Mouse (Mus musculus) midbrain, embryonic 10.5 days (tissue): Measurements from ENCODE around the gene Cep83. TPM values are rescaled to one million over a fixed set of nuclear protein-coding genes. Genes with fewer than 3 reads are reported as not detected.

ENCODE experiments used
- DNase-seq: peaks from one replicate; pipeline ENCODE4 v3.0.0-alpha.2; 2017; ENCODE audit warnings: low spot score
- H3K27ac ChIP-seq: fragments of 300-500 bp; sonication (generic); replicated peaks from 2 replicates; pipeline ENCODE4 v1.5.1; 2016; ENCODE audit warnings: mild to moderate bottlenecking
- H3K27me3 ChIP-seq: fragments of 300-500 bp; sonication (generic); 2 replicates; pipeline ENCODE4 v1.6.1; 2016; ENCODE audit warnings: low read depth, mild to moderate bottlenecking; ENCODE audit not compliant: poor library complexity, severe bottlenecking
- H3K36me3 ChIP-seq: fragments of 300-500 bp; sonication (generic); 2 replicates; pipeline ENCODE4 v1.6.1; 2016; ENCODE audit warnings: mild to moderate bottlenecking, moderate library complexity
- H3K4me1 ChIP-seq: fragments of 300-500 bp; sonication (generic); 2 replicates; pipeline ENCODE4 v1.6.1; 2016
- H3K4me3 ChIP-seq: fragments of 300-500 bp; sonication (generic); 2 replicates; pipeline ENCODE4 v1.5.1; 2016; ENCODE audit warnings: mild to moderate bottlenecking, moderate library complexity
- H3K9me3 ChIP-seq: fragments of 300-500 bp; sonication (generic); replicated peaks from 2 replicates; pipeline ENCODE4 v1.6.1; 2016; ENCODE audit warnings: mild to moderate bottlenecking
- WGBS: fragments of 180-500 bp; shearing (Covaris S2); methylation state at CpG from one replicate; pipeline ENCODE4 v1.1.7; 2016; 5-methylcytosine and 5-hydroxymethylcytosine counted together
- polyA plus RNA-seq: library from polyadenylated mRNA; unstranded; fragments of >200 nt; fragmentation: Nextera tagmentation; extraction: Ambion mirVana; gene quantifications from 2 replicates; pipeline ENCODE4 v1.2.1, GENCODE M21; 2016

Gene Cep83
- polyA plus RNA-seq, 1 experiment from 2014 or later = 17.2 TPM

GRCm38 (mm10) chr10:94789205-94789604, 100.8 kb downstream of the Cep83 start:
- Histone ChIP-seq H3K4me3 (no peak overlapping the region), H3K4me1 (no peaks in the 10 kb centered on the region), H3K27me3 (no peaks in the 10 kb centered on the region), H3K9me3 (no peaks in the 10 kb centered on the region), H3K27ac (no peak overlapping the region), H3K36me3 (peaks cover 56% of the 10 kb centered on the region)
- DNase-seq = no peak
- WGBS = 83% methylated on average over 3 of the region's 3 CpGs

GRCm38 (mm10) chr10:94793914-94794313, 105.5 kb downstream of the Cep83 start:
- no peaks in the 10 kb centered on the region for H3K27me3 ChIP-seq
- WGBS = 88% methylated on average over 3 of the region's 3 CpGs
- H3K4me1 ChIP-seq = no peaks in the 10 kb centered on the region
- H3K4me3 ChIP-seq = no peak overlapping the region
- no peak overlapping the region for H3K27ac ChIP-seq
- DNase-seq = no peak
- peaks cover 70% of the 10 kb centered on the region for H3K36me3 ChIP-seq
- no peaks in the 10 kb centered on the region for H3K9me3 ChIP-seq

DNA sequence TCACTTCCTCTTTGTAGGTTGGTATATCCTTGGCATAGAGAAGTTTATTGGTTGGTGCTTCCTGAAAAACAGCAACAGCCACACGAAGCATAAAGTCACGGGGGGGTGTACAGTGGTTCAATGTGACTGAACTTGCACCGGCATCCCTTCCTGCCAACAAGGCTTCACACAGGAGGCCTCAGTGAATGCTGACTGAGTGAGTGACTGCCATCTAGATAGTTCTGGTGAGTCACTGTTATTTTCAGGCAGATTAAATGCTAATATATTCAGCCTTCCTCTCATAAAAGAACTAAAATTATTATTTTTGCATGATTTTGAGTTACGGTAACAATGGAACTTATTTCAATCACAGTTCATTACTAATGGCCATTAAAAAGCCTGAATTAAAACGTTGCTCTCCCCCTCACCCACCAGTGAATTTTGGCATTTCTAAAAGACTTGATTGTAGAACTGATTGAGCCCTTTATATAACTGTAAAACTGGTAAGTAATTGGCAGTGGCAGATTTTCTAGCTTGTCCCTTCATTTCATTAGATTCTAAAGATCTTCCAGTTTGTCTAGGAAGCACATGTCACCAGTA, 106.3 kb downstream of the Cep83 start:
- WGBS = 90% methylated on average over 5 of the region's 5 CpGs
- no peak for DNase-seq
- no peak overlapping the region for H3K4me3 ChIP-seq
- H3K4me1 ChIP-seq = no peaks in the 10 kb centered on the region
- no peak overlapping the region for H3K27ac ChIP-seq
- no peaks in the 10 kb centered on the region for H3K9me3 ChIP-seq
- peaks cover 67% of the 10 kb centered on the region for H3K36me3 ChIP-seq
- H3K27me3 ChIP-seq = no peaks in the 10 kb centered on the region

- Histone ChIP-seq H3K27me3 (no peaks in the 10 kb centered on the region), H3K4me3 (no peak overlapping the region), H3K4me1 (no peaks in the 10 kb centered on the region), H3K36me3 (peaks cover 61% of the 10 kb centered on the region), H3K27ac (no peak overlapping the region), H3K9me3 (no peaks in the 10 kb centered on the region)
- no peak for DNase-seq
- WGBS = 89% methylated on average over 5 of the region's 5 CpGs
Observed at GRCm38 (mm10) chr10:94798128-94798527, 109.7 kb downstream of the Cep83 start.

- no peak for DNase-seq
Observed at GRCm38 (mm10) chr10:94799485-94800239, 111.2 kb downstream of the Cep83 start.

GRCm38 (mm10) chr10:94800677-94801354, 112.4 kb downstream of the Cep83 start:
- 94% methylated on average over 7 of the region's 7 CpGs for WGBS
- H3K4me1 ChIP-seq = peaks cover 4% of the 10 kb centered on the region; the same call in 1 of the 2 replicates
- peaks cover 47% of the 10 kb centered on the region for H3K36me3 ChIP-seq
- no peaks in the 10 kb centered on the region for H3K9me3 ChIP-seq
- no peak overlapping the region for H3K27ac ChIP-seq
- DNase-seq = no peak
- H3K4me3 ChIP-seq = no peak overlapping the region
- no peaks in the 10 kb centered on the region for H3K27me3 ChIP-seq

More at GRCm38 (mm10) chr10:94799485-94800239, 111.2 kb downstream of the Cep83 start:
- H3K27me3 ChIP-seq = no peaks in the 10 kb centered on the region
- no peaks in the 10 kb centered on the region for H3K9me3 ChIP-seq
- no peak overlapping the region for H3K27ac ChIP-seq
- 49% methylated on average over 2 of the region's 2 CpGs for WGBS
- peaks cover 4% of the 10 kb centered on the region; the same call in 1 of the 2 replicates for H3K4me1 ChIP-seq
- peaks cover 54% of the 10 kb centered on the region for H3K36me3 ChIP-seq
- no peak overlapping the region for H3K4me3 ChIP-seq

DNA sequence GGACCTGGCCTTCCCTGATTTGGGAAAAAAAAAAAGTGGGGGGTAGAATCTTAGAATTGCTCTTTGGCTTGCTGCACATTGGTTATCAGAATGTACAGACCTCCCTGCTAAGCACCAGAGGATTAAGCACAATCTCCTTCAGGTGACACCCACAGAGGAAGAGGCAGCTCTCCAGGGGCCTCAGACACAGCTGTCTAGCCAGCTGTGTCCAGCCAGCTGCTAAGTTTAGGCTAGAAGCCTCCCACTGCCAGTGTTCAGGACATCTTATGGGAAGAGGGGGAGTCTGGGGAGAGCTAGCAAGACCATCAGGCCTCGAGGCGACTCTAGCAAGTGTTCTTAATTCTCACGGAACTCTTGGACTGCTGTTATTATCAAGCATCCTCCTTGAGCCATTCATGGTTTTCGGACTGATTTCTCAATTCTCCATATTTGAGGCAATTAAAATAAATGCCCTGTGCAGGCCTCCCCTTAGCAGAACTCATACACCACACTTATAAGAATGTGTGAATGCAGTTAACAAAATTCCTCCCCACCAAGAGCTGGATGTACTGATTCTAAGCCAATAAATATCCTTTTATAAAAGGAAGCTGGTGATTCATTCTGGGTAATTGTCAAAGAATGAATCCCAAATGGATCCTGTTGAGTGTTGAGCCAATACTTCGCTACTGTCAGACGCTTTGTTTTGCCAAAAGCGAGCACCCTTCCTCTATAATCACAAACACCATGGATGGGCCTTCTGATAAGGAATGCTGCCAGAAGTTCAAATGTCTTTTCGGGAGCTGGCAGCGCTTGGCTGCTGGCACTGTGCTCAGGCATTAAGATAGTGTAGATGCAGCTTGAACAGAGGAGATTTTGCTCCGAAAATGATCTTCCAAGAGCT, 115.8 kb downstream of the Cep83 start:
- no peaks in the 10 kb centered on the region for H3K27me3 ChIP-seq
- H3K4me1 ChIP-seq = peaks cover 4% of the 10 kb centered on the region; the same call in 1 of the 2 replicates
- peaks cover 27% of the 10 kb centered on the region for H3K36me3 ChIP-seq
- WGBS = 87% methylated on average over 10 of the region's 10 CpGs
- no peaks in the 10 kb centered on the region for H3K9me3 ChIP-seq
- H3K27ac ChIP-seq = no peak overlapping the region
- DNase-seq = no peak
- H3K4me3 ChIP-seq = no peak overlapping the region

DNA sequence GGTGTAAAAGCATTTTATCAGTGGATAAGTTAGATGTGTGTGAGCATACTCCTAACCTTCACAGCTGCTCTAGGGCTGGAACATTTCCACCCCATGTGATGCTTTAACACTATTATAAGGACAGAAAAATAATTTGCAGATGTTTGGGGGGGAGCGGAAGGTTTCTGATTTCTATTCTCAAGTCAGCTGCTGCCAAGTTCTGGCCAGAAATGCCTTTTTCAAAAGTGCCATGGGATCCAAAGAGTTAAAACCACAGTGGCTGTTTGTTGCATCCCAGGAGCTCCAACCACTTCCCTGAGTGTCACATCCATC, 116.4 kb downstream of the Cep83 start:
- peaks cover 7% of the 10 kb centered on the region for H3K4me1 ChIP-seq
- H3K9me3 ChIP-seq = no peaks in the 10 kb centered on the region
- H3K27me3 ChIP-seq = no peaks in the 10 kb centered on the region
- H3K36me3 ChIP-seq = peaks cover 27% of the 10 kb centered on the region
- H3K27ac ChIP-seq = no peak overlapping the region
- 95% methylated on average over 1 of the region's 1 CpGs for WGBS
- H3K4me3 ChIP-seq = no peak overlapping the region
- DNase-seq = no peak

GRCm38 (mm10) chr10:94807323-94807722, 118.9 kb downstream of the Cep83 start:
- 90% methylated on average over 7 of the region's 7 CpGs for WGBS
- H3K4me1 ChIP-seq = peaks cover 15% of the 10 kb centered on the region
- H3K27ac ChIP-seq = no peak overlapping the region
- peaks cover 28% of the 10 kb centered on the region for H3K36me3 ChIP-seq
- H3K9me3 ChIP-seq = no peaks in the 10 kb centered on the region
- H3K4me3 ChIP-seq = no peak overlapping the region
- DNase-seq = no peak
- H3K27me3 ChIP-seq = no peaks in the 10 kb centered on the region

DNA sequence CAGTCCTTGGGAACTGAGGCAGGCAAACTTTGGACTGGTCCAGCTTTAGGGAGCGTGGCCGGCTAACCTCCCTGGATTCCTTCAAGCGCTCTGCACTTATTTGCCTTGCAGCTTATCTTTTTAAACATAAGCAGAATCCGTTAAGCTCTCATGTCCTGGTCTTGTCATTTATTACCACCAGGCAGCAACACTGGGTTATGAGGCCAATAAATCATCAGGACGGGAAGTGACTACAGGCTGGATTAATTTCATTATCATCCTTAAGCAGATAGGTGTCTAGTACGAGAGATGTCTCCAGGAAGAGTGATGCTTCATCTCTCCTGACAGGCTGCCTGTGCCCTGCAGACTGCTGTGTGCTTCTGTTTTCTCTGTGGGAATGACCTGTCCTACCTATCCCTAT, 119.8 kb downstream of the Cep83 start:
- WGBS = 91% methylated on average over 6 of the region's 6 CpGs
- no peak for DNase-seq
- H3K4me3 ChIP-seq = no peak overlapping the region
- H3K4me1 ChIP-seq = peaks cover 23% of the 10 kb centered on the region
- no peaks in the 10 kb centered on the region for H3K9me3 ChIP-seq
- no peaks in the 10 kb centered on the region for H3K27me3 ChIP-seq
- H3K27ac ChIP-seq = no peak overlapping the region
- peaks cover 30% of the 10 kb centered on the region for H3K36me3 ChIP-seq

- WGBS = 71% methylated on average over 7 of the region's 7 CpGs
- no peaks in the 10 kb centered on the region for H3K27me3 ChIP-seq
- no peak for DNase-seq
Observed at GRCm38 (mm10) chr10:94809946-94810472, 121.6 kb downstream of the Cep83 start.

More at GRCm38 (mm10) chr10:94809946-94810472, 121.6 kb downstream of the Cep83 start:
- H3K4me1 ChIP-seq = peaks cover 18% of the 10 kb centered on the region
- H3K9me3 ChIP-seq = no peaks in the 10 kb centered on the region
- H3K4me3 ChIP-seq = no peak overlapping the region
- H3K36me3 ChIP-seq = peaks cover 28% of the 10 kb centered on the region
- no peak overlapping the region for H3K27ac ChIP-seq
